Mouse (Mus musculus) macrophage (primary cell): ENCODE results near the gene Mgarp. TPM values are rescaled to one million over a fixed set of nuclear protein-coding genes. Genes with fewer than 3 reads are reported as not detected.

Experiments used
- H3K27ac ChIP-seq: fragments of 350-480 bp; formaldehyde crosslinking; 2 replicates; pipeline ENCODE4 v1.9.0; 2021
- H3K36me3 ChIP-seq: fragments of 350-480 bp; formaldehyde crosslinking; 2 replicates; pipeline ENCODE4 v1.9.0; 2021; ENCODE audit errors: inconsistent target
- H3K4me3 ChIP-seq: fragments of 350-480 bp; formaldehyde crosslinking; 2 replicates; pipeline ENCODE4 v1.9.0; 2021; ENCODE audit errors: inconsistent target
- H3K79me2 ChIP-seq: fragments of 350-480 bp; formaldehyde crosslinking; 2 replicates; pipeline ENCODE4 v1.9.0; 2021; ENCODE audit errors: inconsistent target
- WGBS: methylation state at CpG from one replicate; pipeline ENCODE4 v1.1.7; 2026; ENCODE audit warnings: inconsistent platforms; ENCODE audit not compliant: missing documents; 5-methylcytosine and 5-hydroxymethylcytosine counted together
- polyA plus RNA-seq: library from polyadenylated mRNA; stranded (reverse); fragments of 250-400 nt; gene quantifications from 3 replicates; pipeline ENCODE4 v1.2.4, GENCODE M21; 2018; ENCODE audit warnings: inconsistent platforms

Gene Mgarp
- polyA plus RNA-seq, 1 experiment from 2014 or later: not detected

GRCm38 (mm10) chr3:51387868-51388381, 8.6 kb downstream of the Mgarp start:
- 97% methylated on average over 7 of the region's 8 CpGs for WGBS
- H3K27ac ChIP-seq: no peak overlapping the region
- no peaks in the 10 kb centered on the region for H3K36me3 ChIP-seq
- no peak overlapping the region for H3K4me3 ChIP-seq
- no peaks in the 10 kb centered on the region for H3K79me2 ChIP-seq

GRCm38 (mm10) chr3:51387134-51387451, 9.4 kb downstream of the Mgarp start:
- no peaks in the 10 kb centered on the region for H3K36me3 ChIP-seq
- 86% methylated on average over 3 of the region's 3 CpGs for WGBS
- no peaks in the 10 kb centered on the region for H3K79me2 ChIP-seq
- H3K4me3 ChIP-seq: no peak overlapping the region
- no peak overlapping the region for H3K27ac ChIP-seq

DNA sequence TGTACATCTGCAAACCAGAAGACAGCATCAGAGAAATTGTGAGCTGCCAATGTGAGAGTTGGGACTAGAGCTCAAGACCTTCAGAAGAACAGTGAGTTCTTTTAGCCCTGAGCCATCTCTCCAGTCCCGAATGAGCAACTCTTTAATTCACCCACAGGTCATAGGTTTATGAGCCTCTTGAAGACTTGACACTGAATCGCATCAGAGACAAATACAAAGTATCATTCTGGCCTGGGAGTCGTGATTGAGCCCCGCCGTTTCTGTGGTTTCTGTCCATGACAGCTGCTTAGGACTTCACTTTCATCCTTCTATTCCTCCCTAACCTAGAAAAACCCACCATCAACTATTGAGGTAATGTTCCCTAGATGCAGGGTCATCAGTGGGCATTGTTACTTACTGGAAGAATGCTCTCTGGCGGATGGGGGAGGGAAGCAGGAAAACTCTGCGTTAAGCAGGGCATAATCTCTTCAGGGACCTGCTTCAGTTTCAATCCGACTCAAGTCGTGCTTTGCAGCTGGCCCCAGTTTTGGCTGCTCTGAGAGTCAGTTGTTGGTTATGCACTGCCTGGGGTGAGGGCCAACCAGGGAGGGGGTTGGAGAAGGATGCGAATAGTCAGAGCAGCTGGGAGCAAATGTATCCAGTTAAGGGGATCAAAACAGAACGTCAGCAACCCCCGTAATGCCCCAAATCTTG, 10.0 kb downstream of the Mgarp start:
- Histone ChIP-seq H3K79me2 (no peaks in the 10 kb centered on the region), H3K27ac (no peak overlapping the region), H3K4me3 (no peak overlapping the region), H3K36me3 (no peaks in the 10 kb centered on the region)
- WGBS: 88% methylated on average over 12 of the region's 12 CpGs

GRCm38 (mm10) chr3:51383409-51383808, 13.1 kb downstream of the Mgarp start:
- no peak overlapping the region for H3K4me3 ChIP-seq
- H3K36me3 ChIP-seq: no peaks in the 10 kb centered on the region
- no peaks in the 10 kb centered on the region for H3K79me2 ChIP-seq
- no peak overlapping the region for H3K27ac ChIP-seq
- WGBS: 93% methylated on average over 12 of the region's 12 CpGs

DNA sequence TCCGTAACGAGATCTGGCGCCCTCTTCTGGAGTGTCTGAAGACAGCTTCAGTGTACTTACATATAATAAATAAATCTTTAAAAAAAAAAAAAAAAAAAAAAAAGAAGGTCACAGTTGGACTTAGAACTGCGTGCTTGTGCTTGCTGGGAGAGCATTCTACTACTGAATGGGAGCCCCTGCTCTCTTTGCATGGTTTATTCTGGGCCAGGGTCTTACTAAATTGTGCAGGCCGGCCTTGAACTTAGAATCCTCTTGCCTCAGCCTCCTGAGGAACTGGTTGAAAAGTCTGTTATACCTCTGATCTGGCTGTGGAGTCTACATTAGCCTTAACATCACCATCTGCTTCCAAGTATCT, 15.9 kb downstream of the Mgarp start:
- Histone ChIP-seq H3K79me2 (no peaks in the 10 kb centered on the region), H3K4me3 (no peak overlapping the region), H3K27ac (no peak overlapping the region), H3K36me3 (no peaks in the 10 kb centered on the region)
- 80% methylated on average over 2 of the region's 5 CpGs for WGBS

GRCm38 (mm10) chr3:51379786-51380659, 16.5 kb downstream of the Mgarp start:
- H3K36me3 ChIP-seq: no peaks in the 10 kb centered on the region
- no peaks in the 10 kb centered on the region for H3K79me2 ChIP-seq
- 92% methylated on average over 3 of the region's 5 CpGs for WGBS

DNA sequence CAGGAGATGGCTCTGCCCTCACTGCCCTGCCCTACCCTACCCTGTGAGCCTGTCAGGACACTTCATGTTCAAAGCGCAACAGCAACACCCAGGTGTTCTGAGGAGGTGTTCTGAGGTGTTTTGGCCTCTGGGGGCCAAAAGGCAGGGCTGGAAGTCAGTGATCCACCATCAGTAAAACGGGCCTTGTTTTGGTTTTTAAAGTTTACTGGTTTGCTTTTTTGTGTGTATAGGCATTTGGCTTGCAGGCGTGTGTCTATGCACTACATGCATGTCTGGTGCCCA, 17.9 kb downstream of the Mgarp start:
- H3K36me3 ChIP-seq: no peaks in the 10 kb centered on the region
- no peaks in the 10 kb centered on the region for H3K79me2 ChIP-seq
- 81% methylated on average over 3 of the region's 3 CpGs for WGBS
- H3K27ac ChIP-seq: no peak overlapping the region
- peak overlapping the region; percentile 24; the same call in 1 of the 2 replicates for H3K4me3 ChIP-seq

More at GRCm38 (mm10) chr3:51379786-51380659, 16.5 kb downstream of the Mgarp start:
- no peak overlapping the region for H3K4me3 ChIP-seq
- H3K27ac ChIP-seq: no peak overlapping the region

- no peak overlapping the region for H3K27ac ChIP-seq
- 32% methylated on average over 31 of the region's 31 CpGs for WGBS
- no peaks in the 10 kb centered on the region for H3K79me2 ChIP-seq
- no peaks in the 10 kb centered on the region for H3K36me3 ChIP-seq
- H3K4me3 ChIP-seq: peak overlapping the region; percentile 24
Measured at GRCm38 (mm10) chr3:51377878-51378664, 18.5 kb downstream of the Mgarp start.

DNA sequence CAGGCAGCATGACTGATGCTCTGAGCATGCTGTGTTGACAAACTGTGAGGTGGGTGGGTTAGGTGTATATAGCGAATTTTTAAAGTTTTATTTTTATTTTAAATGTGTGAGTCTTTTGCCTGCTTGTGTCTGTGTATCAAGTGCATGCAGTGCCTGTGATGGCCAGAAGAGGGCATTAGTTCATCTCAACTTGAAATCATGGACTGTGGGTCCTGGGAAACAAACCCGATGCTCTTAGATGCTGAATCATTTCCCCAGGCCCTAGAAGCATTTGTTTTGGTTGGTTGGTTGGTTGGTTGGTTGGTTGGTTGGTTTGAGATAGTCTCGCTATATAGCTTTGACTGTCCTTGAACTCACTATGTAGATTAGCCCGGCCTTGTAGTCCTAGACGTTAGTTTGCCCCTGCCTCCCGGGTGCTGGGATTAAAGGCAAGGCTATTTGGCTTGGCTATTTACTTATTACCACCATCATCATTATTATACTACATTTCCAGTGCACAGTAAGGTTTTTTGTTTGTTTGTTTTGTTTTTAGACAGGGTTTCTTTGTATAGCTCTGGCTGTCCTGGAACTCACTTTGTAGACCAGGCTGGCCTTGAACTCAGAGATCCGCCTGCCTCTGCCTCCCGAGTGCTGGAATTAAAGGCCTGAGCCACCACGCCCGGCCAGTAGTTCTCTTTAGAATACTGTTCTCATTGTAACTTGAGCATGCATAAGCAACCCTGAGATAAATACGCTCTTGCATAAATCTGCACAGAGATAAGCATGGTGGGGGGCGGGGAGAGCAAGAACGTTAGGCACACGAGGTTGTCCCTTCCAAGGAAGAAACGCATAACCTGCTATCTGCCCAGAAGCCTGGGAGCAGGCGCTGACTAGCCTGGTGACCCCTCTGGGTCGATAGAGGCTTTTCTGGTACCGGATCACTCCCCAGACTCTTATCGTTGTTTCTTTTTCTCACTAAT, 21.0 kb downstream of the Mgarp start:
- no peaks in the 10 kb centered on the region for H3K79me2 ChIP-seq
- no peaks in the 10 kb centered on the region for H3K36me3 ChIP-seq
- WGBS: 86% methylated on average over 19 of the region's 19 CpGs
- H3K4me3 ChIP-seq: no peak overlapping the region
- no peak overlapping the region for H3K27ac ChIP-seq

- Histone ChIP-seq H3K36me3 (no peaks in the 10 kb centered on the region), H3K4me3 (no peak overlapping the region), H3K27ac (no peak overlapping the region), H3K79me2 (no peaks in the 10 kb centered on the region)
- WGBS: 84% methylated on average over 5 of the region's 5 CpGs
Measured at GRCm38 (mm10) chr3:51373544-51373943, 23.0 kb downstream of the Mgarp start.

DNA sequence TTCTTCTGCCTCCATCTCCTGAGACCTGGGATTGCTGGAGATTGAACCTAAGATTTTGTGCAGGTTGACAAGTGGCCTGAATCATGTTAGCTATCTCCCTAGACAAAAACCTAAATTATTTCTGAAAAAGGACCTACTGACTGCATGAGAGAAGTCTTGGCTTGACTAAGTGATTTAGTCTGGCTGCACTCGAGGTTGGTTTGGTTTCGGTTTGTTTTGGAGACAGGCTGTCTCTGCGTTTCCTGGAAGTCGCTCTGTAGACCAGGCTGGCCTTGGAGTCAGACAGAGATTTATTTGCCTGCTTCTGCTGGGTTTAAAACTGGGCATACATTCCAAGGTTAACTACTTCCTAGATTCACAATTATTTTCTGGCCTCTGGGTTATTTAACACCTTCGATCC, 23.7 kb downstream of the Mgarp start:
- H3K27ac ChIP-seq: no peak overlapping the region
- H3K36me3 ChIP-seq: no peaks in the 10 kb centered on the region
- 45% methylated on average over 5 of the region's 5 CpGs for WGBS
- H3K4me3 ChIP-seq: no peak overlapping the region
- no peaks in the 10 kb centered on the region for H3K79me2 ChIP-seq

DNA sequence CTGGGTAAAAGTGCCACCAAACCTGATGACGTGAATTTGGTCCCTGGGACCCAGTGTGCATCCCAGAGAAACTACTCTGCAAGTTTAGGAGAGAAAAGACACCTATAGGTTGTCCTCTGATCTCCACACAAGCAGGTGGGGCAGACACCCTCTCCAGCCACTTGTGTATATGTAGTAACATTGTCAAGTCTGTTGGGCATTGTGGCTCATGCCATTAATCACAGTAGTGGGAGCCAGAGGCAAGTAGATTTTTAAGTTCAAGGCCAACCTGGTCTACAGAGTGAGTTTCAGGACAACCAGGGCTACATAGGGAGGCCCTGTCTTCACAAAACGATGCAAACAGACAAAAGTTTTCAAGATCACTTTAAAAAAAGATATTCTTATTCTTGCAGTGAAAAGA, 24.7 kb downstream of the Mgarp start:
- no peaks in the 10 kb centered on the region for H3K36me3 ChIP-seq
- H3K27ac ChIP-seq: no peak overlapping the region
- no peak overlapping the region for H3K4me3 ChIP-seq
- no peaks in the 10 kb centered on the region for H3K79me2 ChIP-seq
- WGBS: 89% methylated on average over 2 of the region's 2 CpGs

DNA sequence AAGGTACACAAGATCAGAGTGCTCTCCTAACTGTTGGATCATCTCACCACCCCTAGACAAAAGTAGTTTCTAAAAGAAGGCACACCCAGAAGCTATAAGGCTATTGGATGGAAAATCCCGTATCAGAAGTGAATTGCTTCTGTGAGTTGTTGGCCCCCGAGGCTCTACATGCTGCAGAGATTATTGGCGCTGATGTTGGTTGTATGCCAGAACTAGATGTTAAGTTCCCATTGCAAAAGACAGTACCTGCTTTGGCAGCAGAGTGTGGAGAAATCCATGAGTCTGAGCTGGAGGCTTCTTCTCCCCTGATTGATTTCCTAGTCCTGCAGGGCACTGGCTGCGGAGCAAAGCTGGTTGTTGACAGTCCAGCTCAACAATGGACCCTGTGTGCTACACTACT, 28.5 kb downstream of the Mgarp start:
- WGBS: 100% methylated on average over 3 of the region's 4 CpGs
- no peak overlapping the region for H3K4me3 ChIP-seq
- no peaks in the 10 kb centered on the region for H3K36me3 ChIP-seq
- H3K79me2 ChIP-seq: no peaks in the 10 kb centered on the region
- H3K27ac ChIP-seq: no peak overlapping the region

- 94% methylated on average over 4 of the region's 4 CpGs for WGBS
- Histone ChIP-seq H3K79me2 (no peaks in the 10 kb centered on the region), H3K27ac (no peak overlapping the region), H3K36me3 (no peaks in the 10 kb centered on the region), H3K4me3 (no peak overlapping the region)
Measured at GRCm38 (mm10) chr3:51366926-51367325, 29.6 kb downstream of the Mgarp start.
